Mouse (Mus musculus) heart, adult 2 months (tissue): ENCODE data around the gene Pam. TPM values are rescaled to one million over a fixed set of nuclear protein-coding genes. Genes with fewer than 3 reads are reported as not detected.

Source experiments
- DNase-seq, 2 experiments: peaks; one replicate each; pipeline ENCODE4 v3.0.0; 2021
- H3K27ac ChIP-seq: fragments of 200-600 bp; 2 replicates; pipeline ENCODE4 v1.8.1; 2022
- H3K27me3 ChIP-seq: fragments of 200-500 bp; 2 replicates; pipeline ENCODE4 v1.6.1; 2012; ENCODE audit warnings: mild to moderate bottlenecking, low read length, inconsistent platforms, mixed read lengths; ENCODE audit not compliant: control insufficient read depth, insufficient read depth
- H3K36me3 ChIP-seq: fragments of 200-500 bp; 2 replicates; pipeline ENCODE4 v1.6.1; 2012; ENCODE audit warnings: low read length, inconsistent platforms; ENCODE audit not compliant: control insufficient read depth, insufficient read depth
- H3K4me1 ChIP-seq: fragments of 200-500 bp; 2 replicates; pipeline ENCODE4 v1.6.1; 2011; ENCODE audit warnings: low read length; ENCODE audit not compliant: control insufficient read depth, insufficient read depth
- H3K4me3 ChIP-seq: fragments of 200-600 bp; 2 replicates; pipeline ENCODE4 v1.8.1; 2022
- H3K79me2 ChIP-seq: fragments of 200-500 bp; replicated peaks from 2 replicates; pipeline ENCODE4 v1.6.1; 2012; ENCODE audit warnings: mild to moderate bottlenecking, inconsistent platforms, low read length, moderate library complexity, mixed read lengths; ENCODE audit not compliant: control insufficient read depth, insufficient read depth
- H3K9ac ChIP-seq: fragments of 200-500 bp; 2 replicates; pipeline ENCODE4 v1.6.1; 2012; ENCODE audit warnings: low read depth, mild to moderate bottlenecking, control low read depth, inconsistent platforms, low read length, mixed read lengths
- CTCF ChIP-seq: fragments of 200-600 bp; IDR thresholded peaks from 2 replicates; pipeline ENCODE4 v1.8.1; 2022; ENCODE audit warnings: antibody characterized with exemption, mild to moderate bottlenecking, moderate library complexity
- EP300 ChIP-seq: fragments of 200-500 bp; IDR thresholded peaks from 2 replicates; pipeline ENCODE4 v1.6.1; 2011; ENCODE audit warnings: low read depth, low read length, control low read depth; ENCODE audit not compliant: insufficient read depth
- POLR2A ChIP-seq: fragments of 200-500 bp; IDR thresholded peaks from 2 replicates; pipeline ENCODE4 v1.6.1; 2011; ENCODE audit warnings: mild to moderate bottlenecking, low read depth, low read length, control low read depth; ENCODE audit not compliant: insufficient read depth
- WGBS: fragments of 180-500 bp; shearing (Covaris S2); methylation state at CpG from one replicate; pipeline ENCODE4 v1.1.7; 2018; 5-methylcytosine and 5-hydroxymethylcytosine counted together
- intact Hi-C: fragments of 180-260 bp; cut with DNase I; formaldehyde crosslinking; loops from one replicate; pipeline ENCODE4 v1.15.1; 2025
- polyA plus RNA-seq: library from polyadenylated mRNA; depleted of rRNA; stranded (reverse); fragments of >200 nt; gene quantifications from 2 replicates; pipeline ENCODE4 v1.2.3, GENCODE M21; 2012
- total RNA-seq, 2 experiments: library from RNA; stranded (reverse); gene quantifications; 2 replicates each; pipeline ENCODE4 v1.2.3; 2021

The Pam gene
- total and polyA plus RNA-seq, 3 experiments: 313 to 641 (median 593) TPM

DNA sequence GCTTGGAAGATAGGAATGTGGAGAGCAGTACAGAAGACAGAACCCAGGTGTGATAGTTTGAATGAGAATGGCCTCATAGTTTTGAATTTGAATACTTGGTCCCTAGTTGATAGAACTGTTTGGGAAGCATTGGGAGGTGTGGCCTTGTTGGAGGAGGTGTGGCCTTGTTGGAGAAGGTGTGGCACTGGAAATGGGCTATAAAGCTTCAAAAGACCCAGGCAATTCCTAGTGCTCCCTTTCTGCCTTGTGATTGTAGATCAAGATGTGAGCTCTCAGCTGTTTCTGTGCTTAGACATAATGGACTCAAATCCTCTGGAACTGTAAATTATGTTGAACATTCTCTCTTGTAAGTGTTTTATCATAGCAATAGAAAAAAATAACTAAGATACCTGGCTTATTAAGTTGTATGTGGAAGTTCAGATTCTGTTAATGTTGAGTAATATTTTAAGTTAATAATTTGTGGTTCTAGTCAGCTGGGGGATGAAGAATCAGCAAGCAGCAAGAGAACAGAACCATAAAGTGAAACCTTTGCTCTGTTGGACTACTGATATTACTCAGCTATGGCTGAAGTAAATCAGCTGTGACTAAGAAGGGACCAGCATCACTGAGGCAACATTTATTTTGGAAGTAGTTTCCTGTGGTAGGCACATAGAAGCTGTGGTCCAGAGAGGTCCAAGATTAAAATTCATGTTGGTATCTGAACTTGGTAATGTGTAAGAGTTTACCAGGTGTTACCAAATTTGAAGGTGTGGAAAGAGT is 33.1 kb upstream of the Pam start:
- intact Hi-C loops: no loop called here
- Histone ChIP-seq H3K9ac (no peak overlapping the region), H3K79me2 (no peaks in the 10 kb centered on the region), H3K27me3 (no peaks in the 10 kb centered on the region), H3K36me3 (no peaks in the 10 kb centered on the region), H3K4me1 (no peaks in the 10 kb centered on the region), H3K4me3 (no peak overlapping the region), H3K27ac (no peak overlapping the region)
- no peak for DNase-seq
- TF ChIP-seq CTCF: no peak
- TF ChIP-seq EP300: no peak
- no peak for TF ChIP-seq POLR2A

DNA sequence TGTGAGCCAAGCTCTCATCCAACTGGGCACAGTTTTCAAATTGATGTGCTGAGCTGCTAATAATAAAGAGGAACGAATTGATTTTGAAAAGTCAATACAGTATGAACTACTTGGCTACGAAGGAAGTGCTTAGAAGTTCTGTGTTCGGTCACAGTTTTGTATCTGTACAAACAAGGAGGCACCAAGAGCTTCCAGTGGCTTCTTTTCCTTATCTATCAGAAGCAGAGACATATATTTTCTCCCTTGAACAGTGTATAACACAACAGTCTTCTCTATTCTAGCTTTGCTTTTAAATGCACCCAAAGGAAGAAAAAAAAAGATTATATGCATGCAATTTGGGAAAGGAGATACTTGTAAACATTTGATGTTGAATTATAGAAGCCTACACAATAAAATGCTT is 30.8 kb upstream of the Pam start:
- WGBS: 86% methylated on average over 3 of the region's 3 CpGs
- no peak overlapping the region for H3K4me3 ChIP-seq
- no peaks in the 10 kb centered on the region for H3K36me3 ChIP-seq
- H3K4me1 ChIP-seq: no peaks in the 10 kb centered on the region
- no peaks in the 10 kb centered on the region for H3K79me2 ChIP-seq
- DNase-seq: no peak
- TF ChIP-seq POLR2A (no peak), EP300 (no peak), CTCF (no peak)
- H3K27me3 ChIP-seq: no peaks in the 10 kb centered on the region
- intact Hi-C loops: no loop called here
- no peak overlapping the region for H3K9ac ChIP-seq
- H3K27ac ChIP-seq: no peak overlapping the region

DNA sequence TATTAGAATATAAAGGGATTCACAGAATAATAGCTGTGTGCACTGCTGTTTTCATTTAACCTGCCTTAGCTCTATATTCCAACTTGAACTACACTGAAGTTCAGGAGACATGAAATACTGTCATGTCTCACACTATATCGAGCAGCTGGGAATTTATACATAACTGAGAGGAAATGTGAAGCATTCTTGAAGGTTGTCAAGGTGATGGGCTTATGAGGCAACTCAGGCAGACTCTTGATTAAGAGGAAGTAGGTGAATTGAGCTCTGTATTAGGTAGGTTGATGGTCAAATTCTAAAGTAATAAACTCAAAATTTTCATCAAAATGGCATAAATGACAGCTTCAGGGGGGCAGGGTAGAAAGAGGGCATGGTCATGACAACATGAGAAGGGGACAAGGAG is 29.3 kb upstream of the Pam start:
- 56% methylated on average over 1 of the region's 1 CpGs for WGBS
- no peak overlapping the region for H3K9ac ChIP-seq
- no peak for TF ChIP-seq POLR2A
- no peak for TF ChIP-seq EP300
- no peak for TF ChIP-seq CTCF
- H3K4me3 ChIP-seq: no peak overlapping the region
- no peaks in the 10 kb centered on the region for H3K36me3 ChIP-seq
- H3K4me1 ChIP-seq: no peaks in the 10 kb centered on the region
- intact Hi-C loops: no loop called here
- no peak for DNase-seq
- H3K27ac ChIP-seq: no peak overlapping the region
- H3K79me2 ChIP-seq: no peaks in the 10 kb centered on the region
- no peaks in the 10 kb centered on the region for H3K27me3 ChIP-seq

DNA sequence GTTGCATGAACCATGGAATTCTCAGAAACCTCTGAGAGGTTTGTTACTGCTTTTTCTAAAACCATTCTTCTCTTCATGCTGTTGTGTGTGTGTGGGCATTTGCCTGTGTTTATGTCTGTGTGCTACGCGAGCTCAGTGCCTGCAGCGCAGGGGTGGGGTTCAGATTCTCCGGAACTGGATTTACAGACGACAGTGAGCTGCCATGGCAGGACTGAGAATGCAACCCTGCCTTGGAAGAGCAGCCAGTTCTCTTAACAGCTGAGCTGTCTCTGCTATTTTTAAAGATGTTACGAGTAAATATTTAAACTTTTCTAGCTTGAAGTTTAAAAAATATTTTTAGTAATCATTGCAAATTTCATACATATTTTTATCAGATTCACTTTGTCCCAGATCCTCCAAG is 24.1 kb upstream of the Pam start:
- no peak for DNase-seq
- Histone ChIP-seq H3K4me1 (no peaks in the 10 kb centered on the region), H3K79me2 (no peaks in the 10 kb centered on the region), H3K27me3 (no peaks in the 10 kb centered on the region), H3K4me3 (no peak overlapping the region), H3K9ac (no peak overlapping the region), H3K36me3 (no peaks in the 10 kb centered on the region), H3K27ac (no peak overlapping the region)
- intact Hi-C loops: no loop called here
- TF ChIP-seq POLR2A: no peak
- TF ChIP-seq CTCF: no peak
- no peak for TF ChIP-seq EP300
- whole genome bisulfite sequencing: 86% methylated on average over 6 of the region's 6 CpGs

DNA sequence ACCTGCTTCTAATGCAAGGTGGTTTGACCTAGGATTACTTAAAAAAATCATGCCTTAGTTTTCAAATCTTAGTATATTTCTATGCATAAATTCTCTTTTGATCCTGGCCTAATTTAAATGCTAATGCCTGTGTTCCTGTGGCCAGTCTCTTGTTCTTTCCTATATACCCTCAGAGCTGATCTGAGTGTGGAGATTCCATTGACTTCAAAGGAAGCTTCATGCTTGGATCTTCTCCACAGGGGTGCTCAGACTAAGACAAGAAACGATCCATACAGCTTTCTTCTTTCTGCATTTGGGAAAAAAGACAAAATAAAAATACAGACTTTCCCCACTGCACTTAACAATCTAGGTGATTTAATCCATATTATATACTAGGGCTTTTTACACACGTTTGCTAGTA is 12.2 kb upstream of the Pam start:
- Histone ChIP-seq H3K4me1 (no peaks in the 10 kb centered on the region), H3K27ac (no peak overlapping the region), H3K27me3 (no peaks in the 10 kb centered on the region), H3K9ac (no peak overlapping the region), H3K79me2 (no peaks in the 10 kb centered on the region), H3K4me3 (no peak overlapping the region), H3K36me3 (no peaks in the 10 kb centered on the region)
- TF ChIP-seq EP300 (no peak), POLR2A (no peak), CTCF (no peak)
- DNase-seq: no peak
- 67% methylated on average over 2 of the region's 2 CpGs for WGBS
- intact Hi-C loops: no loop called here

DNA sequence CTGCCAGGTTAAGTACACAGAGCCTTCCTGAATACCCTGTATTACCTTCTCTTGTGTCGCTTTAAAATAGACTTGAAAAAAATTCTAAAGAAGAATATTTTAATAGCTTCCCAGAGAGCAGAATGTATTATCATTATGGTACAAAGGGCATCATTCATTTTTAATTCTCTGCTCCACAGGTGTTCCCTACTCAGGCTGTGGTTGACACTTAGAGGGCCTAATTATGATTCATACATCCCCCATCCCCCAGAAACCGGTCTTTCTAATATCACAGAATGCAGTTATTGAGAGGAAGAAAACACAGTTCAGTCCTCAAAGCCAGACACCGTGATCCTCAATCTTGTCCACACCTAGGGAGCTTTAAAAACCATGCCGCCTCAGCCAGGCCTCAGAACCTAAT is 4.0 kb upstream of the Pam start:
- TF ChIP-seq POLR2A: no peak
- no peaks in the 10 kb centered on the region for H3K36me3 ChIP-seq
- H3K79me2 ChIP-seq: no peaks in the 10 kb centered on the region
- H3K4me3 ChIP-seq: no peak overlapping the region
- intact Hi-C loops: no loop called here
- peaks cover 3% of the 10 kb centered on the region for H3K4me1 ChIP-seq
- H3K27me3 ChIP-seq: no peaks in the 10 kb centered on the region
- H3K27ac ChIP-seq: no peak overlapping the region
- DNase-seq: no peak
- WGBS: 83% methylated on average over 4 of the region's 4 CpGs
- no peak overlapping the region for H3K9ac ChIP-seq
